Mouse (Mus musculus): ENCODE results near the gene Gm26566.

The Gm26566 gene

GRCm38 (mm10) chr4:88721791-88722721 is at the start of gene Gm26566, which contains the start of gene Klhl9:
TSS of gene Gm26566 (plus strand) at chr4:88721805.
TSS of gene Klhl9 (minus strand) at chr4:88722465.
- peak; percentile 66 for DNase-seq (ENCODE audit: low read depth, low spot score)

- DNase-seq (ENCODE audit: low read depth, low spot score), result no peak
Observed at GRCm38 (mm10) chr4:88676824-88677223, 44.8 kb upstream of the Gm26566 start, which contains the start of gene Ifna16. TSS of gene Ifna16 (minus strand) at chr4:88676924.

- DNase-seq (ENCODE audit: low read depth, low spot score), result no peak
Observed at GRCm38 (mm10) chr4:88680362-88680761, 41.2 kb upstream of the Gm26566 start.

- no peak for DNase-seq (ENCODE audit: low read depth, low spot score)
Observed at GRCm38 (mm10) chr4:88681353-88681752, 40.3 kb upstream of the Gm26566 start.

- no peak for DNase-seq (ENCODE audit: low read depth, low spot score)
Observed at GRCm38 (mm10) chr4:88683812-88684211, 37.8 kb upstream of the Gm26566 start, which contains the start of gene Ifna2. TSS of gene Ifna2 (minus strand) at chr4:88683912.

- no peak for DNase-seq (ENCODE audit: low read depth, low spot score)
Observed at GRCm38 (mm10) chr4:88691259-88691658, 30.3 kb upstream of the Gm26566 start, which contains the start of gene Ifnab. TSS of gene Ifnab (minus strand) at chr4:88691359.

GRCm38 (mm10) chr4:88692537-88692936 is 29.1 kb upstream of the Gm26566 start:
- DNase-seq (ENCODE audit: low read depth, low spot score), result no peak

- no peak for DNase-seq (ENCODE audit: low read depth, low spot score)
Observed at GRCm38 (mm10) chr4:88693392-88693791, 28.2 kb upstream of the Gm26566 start.

GRCm38 (mm10) chr4:88696237-88696884 is 25.2 kb upstream of the Gm26566 start:
- DNase-seq (ENCODE audit: low read depth, low spot score), result peak; percentile 22

- DNase-seq (ENCODE audit: low read depth, low spot score), result no peak
Observed at GRCm38 (mm10) chr4:88697108-88697507, 24.5 kb upstream of the Gm26566 start.

GRCm38 (mm10) chr4:88697753-88698152 is 23.9 kb upstream of the Gm26566 start:
- DNase-seq (ENCODE audit: low read depth, low spot score), result no peak

- no peak for DNase-seq (ENCODE audit: low read depth, low spot score)
Observed at GRCm38 (mm10) chr4:88698781-88699180, 22.8 kb upstream of the Gm26566 start.

GRCm38 (mm10) chr4:88699301-88699700 is 22.3 kb upstream of the Gm26566 start:
- no peak for DNase-seq (ENCODE audit: low read depth, low spot score)

- DNase-seq (ENCODE audit: low read depth, low spot score), result no peak
Observed at GRCm38 (mm10) chr4:88705924-88706323, 15.7 kb upstream of the Gm26566 start.

- no peak for DNase-seq (ENCODE audit: low read depth, low spot score)
Observed at GRCm38 (mm10) chr4:88707128-88707826, 14.3 kb upstream of the Gm26566 start.

- DNase-seq (ENCODE audit: low read depth, low spot score), result no peak
Observed at GRCm38 (mm10) chr4:88714281-88714680, 7.3 kb upstream of the Gm26566 start.

- no peak for DNase-seq (ENCODE audit: low read depth, low spot score)
Observed at GRCm38 (mm10) chr4:88715059-88715458, 6.5 kb upstream of the Gm26566 start.

GRCm38 (mm10) chr4:88718715-88719114 is 2.9 kb upstream of the Gm26566 start:
- DNase-seq (ENCODE audit: low read depth, low spot score), result no peak

- no peak for DNase-seq (ENCODE audit: low read depth, low spot score)
Observed at GRCm38 (mm10) chr4:88723497-88724090, 2.0 kb downstream of the Gm26566 start.

GRCm38 (mm10) chr4:88726727-88727126 is 5.1 kb downstream of the Gm26566 start:
- no peak for DNase-seq (ENCODE audit: low read depth, low spot score)

- no peak for DNase-seq (ENCODE audit: low read depth, low spot score)
Observed at GRCm38 (mm10) chr4:88727324-88727723, 5.7 kb downstream of the Gm26566 start.
